Mouse (Mus musculus) brain, embryonic 14.5 days (tissue): ENCODE measurements at regions not wholly inside any gene's neighbourhood (a gene's known extent, or its start where the extent isn't known, plus 50 kb on each side); places are given as distances from the start of the nearest gene placed in this dataset.

Experiments used
- CTCF ChIP-seq: fragments of 200-500 bp; IDR thresholded peaks from 2 replicates; pipeline ENCODE4 v1.5.1; 2012; ENCODE audit warnings: inconsistent platforms, mild to moderate bottlenecking, moderate library complexity, borderline replicate concordance; ENCODE audit not compliant: insufficient read depth, insufficient read length; ENCODE audit errors: extremely low read depth
- POLR2A ChIP-seq: fragments of 200-500 bp; IDR thresholded peaks from 2 replicates; pipeline ENCODE4 v1.6.1; 2012; ENCODE audit warnings: mild to moderate bottlenecking, inconsistent platforms, borderline replicate concordance; ENCODE audit not compliant: poor library complexity, insufficient read depth, insufficient read length, severe bottlenecking; ENCODE audit errors: extremely low read depth

GRCm38 (mm10) chr4:31769325-31769724 lies 194.6 kb upstream of the Map3k7 start:
- TF ChIP-seq CTCF (no peak), POLR2A (no peak)
